Mouse (Mus musculus): ENCODE data around the gene Dhrs7b. TPM values are rescaled to one million over a fixed set of nuclear protein-coding genes. Genes with fewer than 3 reads are reported as not detected.

The Dhrs7b gene
- 10 to 100 TPM; 47.5 to 50.5 TPM for polyA plus RNA-seq (2012; fragmentation: generic; extraction: Trizol)

GRCm38 (mm10) chr11:60830433-60831052 lies at the start of gene Dhrs7b:
Dhrs7b (plus strand) TSS chr11:60830631.

GRCm38 (mm10) chr11:60811618-60812017 lies 18.8 kb upstream of the Dhrs7b start, which contains the start of gene Shmt1:
Shmt1 (minus strand) TSS chr11:60811718.

GRCm38 (mm10) chr11:60878675-60879294 lies 48.4 kb downstream of the Dhrs7b start, which contains the start of gene Tmem11:
Tmem11 (minus strand) TSS chr11:60879272.

Other genes with a start within 250 kb of the Dhrs7b start
- 10 to 100 TPM; 17.3 to 50.5 TPM for gene Llgl1, start 130.9 kb upstream of the Dhrs7b start, polyA plus RNA-seq (2012; fragmentation: generic; extraction: Trizol)
- 100 to 1,000 TPM; 211 to 261 TPM for gene Flii, start 103.4 kb upstream of the Dhrs7b start, polyA plus RNA-seq (2012; fragmentation: generic; extraction: Trizol)
- gene Mief2, start 102.2 kb upstream of the Dhrs7b start, polyA plus RNA-seq (2012; fragmentation: generic; extraction: Trizol): 10 to 100 TPM in 1 of 2 experiments, 1 to 10 TPM in 1; 8.7 to 17.1 TPM
- gene Top3a, start 53.3 kb upstream of the Dhrs7b start, polyA plus RNA-seq (2012; fragmentation: generic; extraction: Trizol): 1 to 10 TPM; 3.2 to 6.6 TPM
- 1 to 10 TPM; 1.1 to 5.6 TPM for gene Smcr8, start 53.1 kb upstream of the Dhrs7b start, polyA plus RNA-seq (2012; fragmentation: generic; extraction: Trizol)
- gene Shmt1, start 18.9 kb upstream of the Dhrs7b start, polyA plus RNA-seq (2012; fragmentation: generic; extraction: Trizol): 10 to 100 TPM in 1 of 2 experiments, 1 to 10 TPM in 1; 5.5 to 31.4 TPM
- gene Tmem11, start 48.6 kb downstream of the Dhrs7b start, polyA plus RNA-seq (2012; fragmentation: generic; extraction: Trizol): 10 to 100 TPM; 47.4 to 52.3 TPM
- gene Natd1, start 84.1 kb downstream of the Dhrs7b start, polyA plus RNA-seq (2012; fragmentation: generic; extraction: Trizol): 10 to 100 TPM in 1 of 2 experiments, 1 to 10 TPM in 1; 3.7 to 30.6 TPM
- gene Map2k3, start 101.4 kb downstream of the Dhrs7b start, polyA plus RNA-seq (2012; fragmentation: generic; extraction: Trizol): 100 to 1,000 TPM in 1 of 2 experiments, 10 to 100 TPM in 1; 95.4 to 113 TPM
- gene Kcnj12, start 191.9 kb downstream of the Dhrs7b start, polyA plus RNA-seq (2012; fragmentation: generic; extraction: Trizol): under 1 TPM; 0.06 to 0.07 TPM